Mouse (Mus musculus) spleen, postnatal 4 days (tissue): ENCODE data around the gene Cox5a.
A peak's percentile ranks its signal among the peaks of the same experiment; 100 is the strongest.

ENCODE experiments used
- DNase-seq, 2 experiments: peaks; one replicate each; pipeline ENCODE4 v3.0.0; 2022; ENCODE audit warnings: low spot score in 2 of 2

Cox5a gene

DNA sequence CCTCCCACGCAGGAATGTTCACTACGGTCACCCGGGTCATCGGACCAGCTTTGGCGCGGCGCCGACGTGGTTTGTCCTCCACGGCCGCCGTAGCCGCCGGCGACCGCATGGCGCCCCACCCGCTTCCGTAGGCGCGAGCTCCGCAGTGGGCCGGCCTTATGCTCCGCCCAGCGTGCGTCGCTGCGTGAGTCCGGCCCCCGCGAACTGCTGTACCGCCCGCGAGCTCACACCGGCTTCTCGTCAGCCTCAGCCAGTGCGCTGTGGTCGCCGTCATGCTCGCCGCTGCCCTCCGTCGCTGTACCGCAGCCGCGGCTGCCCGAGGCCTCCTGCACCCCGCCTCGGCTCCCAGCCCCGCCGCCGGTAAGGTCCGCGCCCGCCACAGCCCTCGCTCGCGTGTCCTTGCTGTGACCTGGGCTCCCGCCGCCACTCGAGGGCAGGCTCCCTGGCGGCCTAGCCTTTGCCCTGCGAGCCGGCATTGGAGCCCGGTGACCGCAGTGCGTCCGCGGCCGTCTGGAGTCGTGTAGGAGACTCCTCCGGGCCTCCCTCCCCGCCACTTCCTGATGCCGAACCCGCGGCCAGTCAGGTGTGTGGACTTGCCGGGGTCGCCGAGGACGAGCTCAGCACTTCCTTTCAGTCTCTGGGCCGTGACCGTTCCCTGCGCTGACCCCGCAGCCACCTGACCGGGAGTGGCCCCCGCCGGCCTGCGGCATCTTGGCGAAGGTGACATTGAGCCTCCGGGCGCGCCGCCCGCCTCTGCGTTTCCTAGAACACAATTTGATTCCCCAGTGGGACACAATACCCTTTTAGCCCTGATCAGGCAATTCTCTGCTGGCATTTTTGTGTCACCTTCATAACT, at the start of gene Cox5a:
Cox5a (plus strand) TSS at position 219 of the 856 bp plus-strand sequence.
- peak; percentile 91 to 95 for DNase-seq

DNA sequence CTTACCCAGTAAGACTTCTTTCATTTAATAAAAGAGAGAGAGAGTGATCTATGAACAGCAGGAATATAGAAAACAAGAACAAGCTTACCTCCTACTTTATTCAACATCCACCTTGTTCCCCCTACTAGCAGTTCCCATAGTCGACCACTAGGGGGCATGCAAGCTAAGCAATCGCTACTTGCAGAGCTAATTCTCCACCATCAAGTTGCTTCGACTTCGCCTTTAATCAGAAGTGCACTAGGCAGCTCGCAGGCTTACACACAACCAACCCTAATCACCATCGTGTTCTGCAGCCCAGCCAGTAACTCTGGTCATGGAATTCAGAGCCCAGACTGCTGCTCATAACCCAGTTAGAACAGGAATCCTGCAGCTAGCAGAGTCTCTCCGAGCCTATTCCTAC, 35.3 kb upstream of the Cox5a start:
- peak; percentile 78 to 91 for DNase-seq

DNA sequence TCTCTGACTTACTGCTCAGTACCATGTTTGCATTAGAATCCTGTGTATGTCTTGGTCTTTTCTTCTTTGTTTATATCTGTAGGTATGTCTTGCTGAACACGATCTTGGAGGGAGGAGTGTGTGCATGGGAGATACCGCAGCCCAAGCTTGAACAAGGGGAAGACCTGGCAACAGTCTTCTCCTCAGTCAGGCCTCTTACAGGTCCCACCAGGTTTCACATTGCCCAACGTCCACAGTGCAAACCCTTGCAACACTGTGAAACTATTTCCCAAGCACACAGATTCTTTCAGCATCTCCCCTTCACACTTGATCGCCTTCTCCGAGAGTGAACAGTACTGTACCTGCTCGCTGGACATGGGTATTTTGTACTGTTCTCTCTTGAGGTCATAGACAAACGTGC, 33.3 kb upstream of the Cox5a start:
- no peak for DNase-seq

DNA sequence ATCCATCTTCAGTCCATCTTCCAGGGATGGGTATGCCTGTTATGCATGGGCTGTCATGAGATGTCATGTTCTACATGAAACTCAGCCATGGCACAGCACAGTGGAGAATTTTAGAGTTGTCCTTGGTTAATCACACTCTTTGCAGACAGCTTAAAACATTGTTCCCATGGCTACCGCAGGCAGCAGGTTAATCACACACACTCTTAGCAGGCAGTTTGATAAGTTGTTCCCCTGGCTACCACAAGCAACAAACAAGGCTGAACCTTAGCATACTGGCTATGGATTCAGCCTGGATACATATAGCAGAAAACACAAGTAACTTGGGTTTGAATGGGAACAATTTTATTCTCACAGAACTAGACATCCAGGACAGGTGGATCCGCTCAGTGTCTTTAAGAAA, 27.5 kb upstream of the Cox5a start:
- DNase-seq, result no peak

DNA sequence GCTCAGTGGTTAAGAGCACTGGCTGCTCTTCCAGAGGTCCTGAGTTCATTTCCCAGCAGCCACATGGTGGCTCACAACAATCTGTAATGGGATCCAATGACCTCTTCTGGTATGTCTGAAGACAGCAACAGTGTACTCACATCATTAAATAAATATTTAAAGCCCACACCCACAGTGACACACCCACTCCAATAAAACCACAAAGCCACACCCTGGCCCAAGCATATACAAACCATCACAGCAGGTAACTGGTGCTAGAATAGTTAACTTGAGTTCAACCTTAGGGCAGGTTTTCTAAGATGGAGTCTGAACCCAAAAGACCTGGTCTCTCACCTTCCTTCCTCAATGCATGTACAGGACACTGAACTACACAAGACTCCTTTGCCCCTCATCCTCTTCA, 26.1 kb upstream of the Cox5a start:
- DNase-seq, result no peak

DNA sequence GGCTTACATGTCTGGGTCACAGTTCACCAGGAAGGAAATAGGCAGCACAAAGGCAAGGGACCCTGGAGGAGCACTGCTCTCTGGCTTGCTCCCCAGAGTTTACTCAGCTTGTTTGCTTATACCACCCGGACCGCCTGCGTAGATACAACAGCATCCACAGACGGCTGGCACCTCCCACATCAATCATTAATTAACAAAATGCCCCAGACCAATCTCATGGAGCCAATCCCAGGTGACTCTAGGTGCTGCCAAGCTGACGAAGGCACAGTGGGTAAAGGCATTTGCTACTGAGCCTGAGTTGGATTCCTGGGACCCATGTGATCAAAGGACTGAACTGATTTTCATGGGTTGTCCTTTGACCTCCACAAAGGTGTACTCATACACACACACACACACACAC, 23.8 kb upstream of the Cox5a start:
- no peak for DNase-seq

DNA sequence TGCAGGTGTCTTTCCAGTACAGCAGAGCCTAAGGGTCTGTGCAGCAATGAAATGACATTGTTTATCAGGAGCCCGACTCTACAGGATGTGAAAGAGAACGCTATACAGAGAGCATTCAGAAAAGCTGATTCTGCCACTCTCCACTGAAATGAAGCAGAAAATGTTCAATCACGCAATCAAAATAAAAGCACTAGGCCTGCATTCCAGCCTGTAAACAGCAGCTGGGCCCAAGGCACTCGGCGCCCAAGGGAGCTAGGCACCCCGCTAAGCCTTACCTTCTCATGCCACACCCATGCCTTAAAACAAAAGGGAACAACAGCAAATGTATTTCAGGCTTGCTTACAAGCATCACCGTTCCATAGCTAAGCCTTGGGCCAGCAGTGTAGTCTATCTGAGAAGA, 22.5 kb upstream of the Cox5a start:
- no peak for DNase-seq

DNA sequence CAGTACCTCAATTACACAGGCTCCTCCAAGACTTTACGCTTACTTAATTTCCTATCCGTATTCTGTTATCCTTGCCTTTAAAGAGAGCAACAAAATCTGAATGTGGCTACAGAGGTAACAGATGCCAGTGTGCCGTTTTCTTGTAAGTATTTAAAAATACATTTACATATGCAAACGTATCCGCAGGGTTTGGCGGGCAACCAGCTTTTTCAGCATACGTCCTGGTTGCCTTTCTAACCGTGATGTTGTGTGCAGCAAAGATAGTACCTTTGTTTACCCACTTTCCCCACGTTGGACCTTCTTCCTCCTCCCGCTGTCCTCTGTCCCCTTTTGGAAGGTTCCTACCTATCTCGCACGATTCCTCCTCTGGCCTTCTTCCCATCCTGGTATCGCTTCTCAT, 19.6 kb upstream of the Cox5a start:
- no peak for DNase-seq

DNA sequence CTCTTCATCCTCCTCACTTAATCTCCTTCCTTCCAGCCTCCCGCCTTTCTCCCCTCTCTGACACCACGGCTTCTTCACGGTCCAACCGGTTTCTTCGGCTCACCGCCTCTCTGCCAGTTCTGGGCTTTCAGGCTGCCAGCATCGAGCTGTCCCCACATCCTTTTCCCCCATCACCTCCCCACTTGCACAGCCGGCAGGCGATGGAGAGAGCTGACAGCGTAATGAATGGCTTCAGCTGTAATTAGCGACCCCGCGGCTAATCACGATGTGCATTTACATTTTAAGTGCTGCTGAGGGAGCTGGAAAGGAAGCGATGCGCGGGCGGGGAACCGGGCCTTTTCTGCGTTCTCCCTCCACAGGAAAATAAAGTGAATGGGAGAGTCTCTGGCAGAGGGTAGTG, 19.2 kb upstream of the Cox5a start:
- DNase-seq, result no peak

DNA sequence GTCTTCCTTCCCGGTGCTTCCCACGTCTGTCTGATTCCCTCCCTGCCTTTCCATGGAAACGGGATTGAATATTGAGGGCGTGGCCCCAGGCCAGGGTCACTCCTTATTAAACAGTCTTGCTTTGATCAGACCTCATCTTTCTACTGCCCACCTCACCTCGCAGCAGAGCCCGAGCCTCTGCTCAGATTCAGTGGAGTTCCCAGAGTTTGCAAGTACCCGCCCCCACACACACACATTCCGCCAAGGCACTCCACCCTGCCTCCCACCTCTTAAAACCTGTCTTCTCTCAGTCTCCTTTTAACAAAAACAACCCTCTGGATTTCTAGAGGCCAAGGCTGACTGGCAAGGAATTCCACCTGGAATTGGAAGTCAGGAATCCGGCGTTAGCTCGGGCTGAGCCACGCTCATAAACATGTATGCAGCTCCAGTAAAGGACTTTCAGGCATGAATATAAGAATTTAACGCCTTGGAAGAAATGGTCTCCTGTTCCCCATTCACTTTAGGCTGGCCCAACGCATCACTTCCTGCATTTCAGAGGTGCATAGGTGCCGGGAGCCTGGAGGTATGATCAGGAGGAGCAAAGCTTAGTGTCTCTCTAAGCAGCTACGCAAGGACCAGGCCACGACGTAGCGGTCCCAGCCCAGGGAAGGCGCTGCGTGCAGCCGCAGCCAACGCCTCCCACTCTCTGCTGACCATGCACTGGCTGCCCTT, 18.0 kb upstream of the Cox5a start:
- no peak for DNase-seq

DNA sequence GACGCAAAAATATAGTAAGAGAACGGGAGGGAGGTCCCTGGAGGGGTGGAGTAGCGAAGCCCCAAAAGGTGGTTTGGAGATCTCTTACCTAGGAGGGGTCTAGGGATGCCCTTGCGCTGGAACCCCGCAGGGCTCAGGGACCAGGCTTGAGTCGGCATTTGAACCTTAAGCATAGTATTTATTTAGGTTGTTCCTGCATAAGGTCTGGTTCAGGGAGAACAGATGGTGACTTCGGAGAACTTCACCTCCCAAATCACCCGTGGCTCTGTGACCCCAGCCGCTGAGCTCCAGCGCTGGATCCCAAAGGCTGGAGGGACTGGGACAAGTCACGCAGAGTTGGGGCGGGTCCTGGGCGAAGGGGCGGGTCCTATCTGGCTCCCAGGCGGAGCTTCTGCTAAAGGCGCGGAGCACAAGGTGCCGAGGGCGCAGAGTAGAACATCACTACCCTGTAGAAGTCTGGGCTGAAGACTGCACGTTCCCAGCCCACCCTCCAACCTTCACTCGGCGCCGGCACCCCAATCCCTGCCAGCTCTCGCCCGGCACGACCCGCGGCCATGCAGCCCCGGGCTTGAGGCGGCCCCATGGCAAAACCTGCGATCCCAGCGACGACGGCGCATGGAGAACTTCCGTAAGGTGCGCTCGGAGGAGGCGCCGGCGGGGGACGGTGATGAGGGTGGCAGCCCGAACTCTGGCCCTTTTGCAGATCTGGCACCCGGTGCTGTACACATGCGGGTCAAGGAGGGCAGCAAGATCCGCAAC, 17.3 kb upstream of the Cox5a start, which contains the start of gene Rpp25:
Rpp25 (plus strand) TSS at position 405 of the 759 bp plus-strand sequence.
- DNase-seq, result peak in 1 of 2 experiments; percentile 66

DNA sequence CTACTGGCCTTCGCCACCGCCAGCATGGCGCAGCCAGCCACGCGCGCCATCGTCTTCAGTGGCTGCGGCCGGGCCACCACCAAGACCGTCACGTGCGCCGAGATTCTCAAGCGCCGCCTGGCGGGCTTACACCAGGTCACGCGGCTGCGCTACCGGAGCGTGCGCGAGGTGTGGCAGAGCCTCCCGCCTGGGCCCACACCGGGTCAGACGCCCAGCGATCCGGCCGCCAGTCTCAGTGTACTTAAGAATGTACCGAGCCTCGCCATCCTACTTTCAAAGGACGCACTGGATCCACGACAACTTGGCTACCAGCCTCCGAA, 16.7 kb upstream of the Cox5a start:
- peak; percentile 49 to 81 for DNase-seq

DNA sequence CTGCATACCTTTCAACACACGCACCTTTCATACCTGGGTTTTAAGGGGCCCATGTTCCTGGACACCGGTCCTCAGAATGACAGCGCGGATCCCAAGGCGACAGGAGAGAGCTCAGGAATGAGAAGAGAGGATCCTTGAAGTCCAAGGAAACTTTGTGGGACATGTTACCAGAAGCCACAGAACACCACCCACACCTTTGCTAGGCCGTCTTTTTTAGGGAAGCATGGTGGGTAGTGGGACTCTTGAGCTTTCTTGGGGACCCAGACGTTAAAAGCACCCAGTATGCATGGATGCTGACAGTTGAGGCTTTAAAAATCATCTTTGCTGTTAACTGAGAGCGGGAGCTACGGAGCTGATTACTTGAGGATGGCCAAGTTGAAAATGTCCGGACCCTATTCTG, 16.2 kb upstream of the Cox5a start:
- DNase-seq, result no peak

DNA sequence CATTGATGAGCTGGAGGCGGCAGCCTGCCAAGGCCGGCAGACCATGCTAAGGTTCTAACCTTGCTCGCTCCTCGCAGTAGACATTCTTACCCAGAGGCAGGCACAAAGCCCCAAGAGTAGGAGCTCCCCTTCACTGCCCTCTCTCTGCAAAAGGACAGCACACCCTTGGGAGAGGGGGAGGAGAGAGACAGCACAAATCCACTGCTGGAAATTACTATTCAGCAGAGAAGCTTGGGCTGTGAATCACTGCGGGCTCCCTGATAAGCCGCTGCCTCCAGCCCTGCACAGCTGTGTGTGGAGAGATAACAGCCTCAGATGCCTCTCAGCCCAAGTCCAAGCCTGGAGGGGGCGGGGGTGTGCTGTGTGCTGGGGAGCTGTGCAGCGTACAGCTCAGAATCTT, 15.4 kb upstream of the Cox5a start:
- peak; percentile 69 to 76 for DNase-seq

DNA sequence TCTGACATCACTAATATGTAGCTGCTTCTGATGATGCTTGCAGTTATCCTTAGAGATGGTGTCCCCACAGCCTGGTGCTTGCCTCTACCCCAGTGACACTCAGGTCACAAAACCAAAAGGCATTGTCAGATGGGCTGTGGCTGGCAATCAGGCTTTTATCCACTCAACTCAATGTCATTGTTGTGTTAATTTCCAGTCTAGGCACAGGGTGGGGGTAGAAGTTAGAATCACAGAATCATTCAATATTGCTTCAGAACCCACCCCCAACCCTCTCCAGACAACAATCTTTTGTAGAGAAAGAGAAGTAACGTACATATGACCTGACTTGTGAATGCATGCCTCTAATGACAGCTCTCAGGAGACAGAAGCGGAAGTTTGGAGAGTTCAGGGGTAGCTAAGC, 10.5 kb upstream of the Cox5a start:
- no peak for DNase-seq

DNA sequence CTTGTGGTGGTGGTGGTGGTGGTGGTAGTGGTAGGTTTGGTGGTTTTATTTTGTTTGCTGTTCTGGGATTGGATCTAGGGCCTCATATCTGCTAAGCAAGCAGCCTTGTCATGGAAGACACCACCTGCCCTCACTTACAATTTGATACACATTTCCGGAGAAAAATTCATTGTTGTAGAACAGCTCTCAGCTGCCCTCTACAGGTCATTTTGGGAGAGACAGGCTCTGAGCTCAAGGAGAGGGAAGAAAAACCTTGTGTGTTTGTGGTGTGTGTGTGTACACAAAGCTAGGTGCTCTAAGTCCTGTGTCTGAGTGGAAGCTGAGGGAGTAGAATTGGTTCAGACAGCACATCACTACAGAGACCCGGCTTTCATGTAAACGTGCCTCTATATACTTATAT, 4.0 kb upstream of the Cox5a start:
- peak; percentile 57 to 80 for DNase-seq

DNA sequence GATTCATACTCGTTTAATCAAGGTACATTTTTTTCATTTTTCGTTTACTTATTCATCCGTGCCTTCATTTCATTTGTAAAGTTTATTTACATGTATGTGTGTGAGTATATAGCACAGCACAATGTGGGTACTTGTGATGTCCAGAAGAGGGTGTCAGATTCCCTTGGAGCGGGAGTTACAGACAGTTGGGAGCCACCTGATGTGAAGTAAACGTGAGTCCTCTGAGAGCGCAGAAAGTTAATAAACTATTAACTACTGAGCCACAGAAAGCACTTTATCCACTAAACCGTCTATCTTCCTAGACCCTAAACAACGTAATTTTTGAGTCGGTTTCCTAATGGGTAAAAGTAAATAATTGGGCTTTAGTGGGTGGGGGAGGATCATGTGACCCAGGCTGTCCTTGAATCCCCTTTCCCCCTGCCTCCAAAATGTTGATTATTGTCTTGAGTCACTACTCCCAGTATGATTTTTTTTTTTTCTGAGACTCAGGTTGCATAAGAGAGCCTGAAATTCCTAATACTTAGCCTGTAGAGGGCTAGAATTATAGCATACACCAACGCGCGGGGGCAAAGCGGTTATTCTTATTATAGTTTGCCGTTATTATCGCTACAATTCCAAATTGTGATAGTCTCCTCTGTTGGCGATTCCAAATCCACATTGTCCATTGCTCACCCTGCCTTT, 559 bp upstream of the Cox5a start:
- DNase-seq, result no peak

DNA sequence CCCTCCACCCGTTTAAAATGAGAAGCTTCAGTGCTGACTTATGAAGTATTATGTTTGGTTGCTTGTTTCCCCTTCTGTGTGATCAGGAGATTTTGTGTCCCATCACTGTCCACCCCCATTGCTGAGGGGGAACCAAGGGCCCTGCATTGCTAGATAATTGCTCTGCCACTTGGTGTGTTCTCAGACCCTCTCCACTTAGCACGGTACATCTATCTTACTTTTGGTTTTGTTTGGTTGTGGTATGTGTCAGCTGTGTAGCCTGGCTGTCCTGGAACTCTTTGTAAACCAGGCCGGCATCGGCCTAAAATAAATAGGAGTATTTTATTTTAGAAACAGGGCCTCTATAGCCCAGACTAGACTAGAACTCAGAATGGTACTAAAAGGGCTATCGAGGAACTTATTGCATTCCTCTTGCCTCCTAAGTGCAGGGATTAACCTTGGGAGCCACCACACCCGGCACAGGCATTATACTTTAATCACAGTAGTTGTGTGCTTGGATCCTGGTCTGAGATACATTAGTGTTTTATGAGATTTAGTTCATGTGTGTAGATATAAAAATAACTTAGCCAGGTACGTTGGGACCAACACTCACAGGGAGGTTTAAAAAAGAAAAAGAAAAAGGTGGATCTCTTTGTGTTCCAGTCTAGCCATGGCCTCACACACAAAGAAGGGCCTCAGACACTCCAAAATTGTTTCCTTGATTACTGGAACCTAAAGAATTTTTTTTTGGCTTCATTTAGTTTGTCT, 1.2 kb downstream of the Cox5a start:
- DNase-seq, result no peak

DNA sequence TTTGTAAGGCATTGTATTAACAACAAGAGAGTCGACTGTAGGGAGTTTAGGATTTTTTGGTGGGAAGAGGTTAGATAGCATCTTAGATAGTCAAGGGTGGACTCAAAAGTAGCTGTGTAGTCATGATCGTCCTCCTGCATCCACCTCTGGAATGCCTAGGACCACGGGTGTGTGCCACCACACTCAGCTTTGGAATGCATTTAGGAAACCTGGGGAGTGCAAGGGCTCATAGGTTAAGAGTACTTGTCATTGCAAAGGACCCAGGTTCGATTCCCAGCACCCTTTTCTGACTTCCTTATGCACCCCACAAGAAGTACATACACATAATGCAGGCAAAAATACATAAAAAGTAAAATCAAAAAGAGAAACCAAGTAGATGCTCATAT, 1.8 kb downstream of the Cox5a start:
- DNase-seq, result no peak

DNA sequence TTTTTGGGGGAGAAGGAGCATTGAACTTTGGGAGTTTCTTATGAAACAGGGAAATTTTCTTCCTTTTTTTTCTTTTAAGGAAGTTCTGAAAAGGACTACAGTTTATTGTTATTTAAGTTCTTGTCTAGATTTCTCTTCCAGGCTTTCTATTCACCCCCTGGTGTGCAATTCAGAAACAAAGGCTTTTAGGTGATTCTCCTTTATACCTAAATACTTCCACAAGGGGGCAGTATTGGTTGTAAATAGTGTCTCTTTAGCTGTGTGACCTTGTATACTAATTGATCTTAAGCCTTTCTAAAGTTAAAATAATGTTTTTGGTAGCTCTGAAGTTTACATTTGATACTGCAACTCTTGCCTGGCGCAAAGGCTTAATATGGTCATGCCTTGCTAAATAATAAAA, 2.7 kb downstream of the Cox5a start:
- no peak for DNase-seq

DNA sequence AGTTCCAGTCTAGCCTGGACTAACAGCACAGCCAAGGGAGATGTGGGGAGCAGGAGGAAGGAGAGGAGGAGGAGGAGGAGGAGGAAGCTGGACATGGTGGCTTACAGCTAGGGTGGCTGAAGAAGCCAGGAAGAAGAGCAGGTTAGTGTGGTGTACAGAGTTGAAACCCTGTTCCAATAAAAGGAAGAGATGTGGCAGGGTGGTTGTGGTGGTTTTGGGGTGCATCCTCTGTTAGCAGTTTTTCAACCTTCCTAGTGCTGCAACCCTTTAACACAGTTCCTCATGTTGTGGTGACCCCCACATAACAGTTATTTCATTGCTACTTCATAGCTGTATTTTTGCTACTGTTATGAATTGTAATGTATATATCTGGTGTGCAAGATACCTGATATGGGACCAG, 3.4 kb downstream of the Cox5a start:
- DNase-seq, result no peak
